Mouse (Mus musculus) hindbrain, postnatal 0 days (tissue): ENCODE measurements around the gene Vmn1r142. TPM values are rescaled to one million over a fixed set of nuclear protein-coding genes. Genes with fewer than 3 reads are reported as not detected.
"Not testable (repeated sequence)": the region's sequence is repeated elsewhere in the genome, so short reads cannot be mapped to it uniquely, and the experiment has no call there.

Experiments
- ATAC-seq: fragments of 200-750 bp; cut with Nextera tagmentation; 2 replicates; pipeline ENCODE4 v1.8.0; 2017; ENCODE audit warnings: mild to moderate bottlenecking, moderate TSS enrichment, moderate library complexity
- DNase-seq: peaks from one replicate; pipeline ENCODE4 v3.0.0-alpha.2; 2015; ENCODE audit warnings: low spot score
- H3K27ac ChIP-seq: fragments of 300-500 bp; sonication (generic); 2 replicates; pipeline ENCODE4 v1.5.1; 2014; ENCODE audit warnings: mild to moderate bottlenecking
- H3K27me3 ChIP-seq: fragments of 300-500 bp; sonication (generic); 2 replicates; pipeline ENCODE4 v1.6.1; 2014; ENCODE audit warnings: low read length, mixed read lengths; ENCODE audit not compliant: insufficient read depth
- H3K36me3 ChIP-seq: fragments of 300-500 bp; sonication (generic); 2 replicates; pipeline ENCODE4 v1.6.1; 2014; ENCODE audit warnings: low read length, mixed read lengths; ENCODE audit not compliant: insufficient read depth
- H3K4me1 ChIP-seq: fragments of 300-500 bp; sonication (generic); 2 replicates; pipeline ENCODE4 v1.6.1; 2014; ENCODE audit warnings: antibody characterized with exemption, low read length, mixed read lengths; ENCODE audit not compliant: insufficient read depth
- H3K4me2 ChIP-seq: fragments of 300-500 bp; sonication (generic); 2 replicates; pipeline ENCODE4 v1.6.1; 2014; ENCODE audit warnings: low read depth, mild to moderate bottlenecking, low read length, moderate library complexity, mixed read lengths
- H3K4me3 ChIP-seq: fragments of 300-500 bp; sonication (generic); 2 replicates; pipeline ENCODE4 v1.5.1; 2014; ENCODE audit warnings: low read length
- H3K9ac ChIP-seq: fragments of 300-500 bp; sonication (generic); replicated peaks from 2 replicates; pipeline ENCODE4 v1.6.1; 2014; ENCODE audit warnings: mild to moderate bottlenecking, low read length, moderate library complexity, mixed read lengths
- H3K9me3 ChIP-seq: fragments of 300-500 bp; sonication (generic); 2 replicates; pipeline ENCODE4 v1.6.1; 2016; ENCODE audit warnings: low read length, mixed read lengths
- WGBS: fragments of 180-500 bp; shearing (Covaris S2); extraction: QIAGEN DNeasy Blood & Tissue Kit; methylation state at CpG from one replicate; pipeline ENCODE4 v1.1.7; 2014; 5-methylcytosine and 5-hydroxymethylcytosine counted together
- polyA plus RNA-seq: library from polyadenylated mRNA; unstranded; fragments of >200 nt; fragmentation: Nextera tagmentation; extraction: Ambion mirVana; gene quantifications from 2 replicates; pipeline ENCODE4 v1.2.1, GENCODE M21; 2015
- total RNA-seq: library from RNA; depleted of rRNA; stranded (reverse); fragments of >200 nt; gene quantifications from 2 replicates; pipeline ENCODE4 v1.2.3, GENCODE M21; 2014; rRNA removed

The Vmn1r142 gene
- total RNA-seq (not detected in 2 replicates), polyA plus RNA-seq (not detected in 2 replicates)

DNA sequence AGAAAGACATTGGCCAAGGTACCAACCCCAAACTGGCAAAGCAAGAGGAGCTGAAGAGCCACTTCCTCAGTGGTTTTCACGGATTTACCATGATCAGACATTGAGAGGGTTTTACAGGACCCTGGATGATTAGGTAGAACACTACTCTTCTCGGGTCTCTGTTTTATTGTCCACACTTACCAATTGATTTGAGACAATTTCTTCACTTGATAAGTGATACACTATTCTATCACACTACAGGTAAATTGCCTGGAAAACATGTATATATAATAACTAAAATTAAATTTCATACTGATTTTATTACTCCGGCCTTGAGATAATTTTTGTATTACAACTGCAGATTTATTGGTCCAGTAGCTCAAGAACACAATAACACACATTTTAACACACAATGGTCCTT is at the start of gene Vmn1r142:
TSS of gene Vmn1r142 (minus strand) at position 101 of the 400 bp plus-strand sequence.
- WGBS, result no CpG with 5 or more reads among the region's 3 CpGs
- not testable (repeated sequence) for H3K27me3 ChIP-seq

DNA sequence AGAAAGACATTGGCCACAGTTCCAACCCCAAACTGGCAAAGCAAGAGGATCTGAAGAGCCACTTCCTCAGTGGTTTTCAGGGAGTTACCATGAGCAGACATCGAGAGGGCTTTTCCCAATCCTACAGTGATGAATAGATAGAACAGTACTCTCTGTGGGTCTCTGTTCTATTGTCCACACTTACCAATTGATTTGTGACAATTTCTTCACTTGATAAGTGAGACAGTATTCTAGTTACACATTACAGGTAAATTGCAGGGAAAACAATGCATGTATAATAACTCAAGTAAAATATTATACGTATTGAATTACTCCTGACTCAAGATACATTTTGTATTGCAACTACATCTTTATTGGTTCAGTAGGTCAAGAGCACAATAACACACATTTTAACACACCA is 37.3 kb upstream of the Vmn1r142 start, which contains the start of gene Gm8653:
TSS of gene Gm8653 (minus strand) at position 101 of the 400 bp plus-strand sequence.
- not testable (repeated sequence) for H3K27me3 ChIP-seq, H3K4me1 ChIP-seq, H3K9me3 ChIP-seq, ATAC-seq, H3K4me3 ChIP-seq, DNase-seq, H3K4me2 ChIP-seq, H3K27ac ChIP-seq, H3K9ac ChIP-seq, H3K36me3 ChIP-seq
- WGBS, result no CpG with 5 or more reads among the region's 2 CpGs

More for the DNA sequence above, at the start of gene Vmn1r142:
- H3K4me2 ChIP-seq, DNase-seq, H3K9ac ChIP-seq, H3K4me1 ChIP-seq, H3K4me3 ChIP-seq, H3K9me3 ChIP-seq, H3K27ac ChIP-seq, ATAC-seq, H3K36me3 ChIP-seq: not testable (repeated sequence)

DNA sequence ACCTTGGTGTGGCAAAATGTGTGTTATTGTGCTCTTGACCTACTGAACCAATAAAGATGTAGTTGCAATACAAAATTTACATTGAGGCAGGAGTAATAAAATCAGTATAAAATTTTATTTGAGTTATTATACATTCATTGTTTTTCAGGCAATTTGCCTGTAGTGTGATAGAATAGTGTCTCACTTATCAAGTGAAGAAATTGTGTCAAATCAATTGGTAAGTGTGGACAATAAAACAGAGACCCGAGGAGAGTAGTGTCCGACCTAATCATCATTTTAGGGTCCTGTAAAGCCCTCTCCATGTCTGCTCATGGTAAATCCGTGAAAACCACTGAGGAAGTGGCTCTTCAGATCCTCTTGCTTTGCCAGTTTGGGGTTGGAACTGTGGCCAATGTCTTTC is 25.2 kb upstream of the Vmn1r142 start, which contains the start of gene Vmn1r143:
TSS of gene Vmn1r143 (plus strand) at position 301 of the 400 bp plus-strand sequence.
- not testable (repeated sequence) for H3K4me1 ChIP-seq, ATAC-seq, H3K36me3 ChIP-seq, H3K27ac ChIP-seq, H3K9ac ChIP-seq, H3K9me3 ChIP-seq, H3K4me2 ChIP-seq, DNase-seq, H3K27me3 ChIP-seq, H3K4me3 ChIP-seq
- WGBS, result no CpG with 5 or more reads among the region's 3 CpGs

- not testable (repeated sequence) for ATAC-seq, H3K4me3 ChIP-seq, H3K27ac ChIP-seq, H3K9ac ChIP-seq, DNase-seq, H3K4me1 ChIP-seq, H3K9me3 ChIP-seq, H3K27me3 ChIP-seq, H3K4me2 ChIP-seq, H3K36me3 ChIP-seq
- no CpG with 5 or more reads among the region's 5 CpGs for WGBS
Observed at GRCm38 (mm10) chr7:22134641-22135040, 29.2 kb downstream of the Vmn1r142 start, which contains the start of gene Gm10666. Gm10666 (minus strand) TSS chr7:22134741.

GRCm38 (mm10) chr7:22118145-22118544 is 45.7 kb downstream of the Vmn1r142 start, which contains the start of gene Gm16451:
Gm16451 (minus strand) TSS chr7:22118245.
- H3K4me2 ChIP-seq, H3K27ac ChIP-seq, H3K4me1 ChIP-seq, H3K4me3 ChIP-seq, ATAC-seq, H3K9ac ChIP-seq, H3K9me3 ChIP-seq, H3K27me3 ChIP-seq, H3K36me3 ChIP-seq, DNase-seq: not testable (repeated sequence)
- WGBS, result no CpG with 5 or more reads among the region's 2 CpGs

Other genes with a start within 250 kb of the Vmn1r142 start
- not detected in 2 replicates for gene Gm5891, start 242.7 kb downstream of the Vmn1r142 start, total RNA-seq
- not detected in 2 replicates for gene Gm5891, start 242.7 kb downstream of the Vmn1r142 start, polyA plus RNA-seq
- gene Vmn1r137, start 169.4 kb downstream of the Vmn1r142 start, total RNA-seq, result not detected in 2 replicates
- not detected in 2 replicates for gene Vmn1r137, start 169.4 kb downstream of the Vmn1r142 start, polyA plus RNA-seq
- not detected in 2 replicates for gene Vmn1r138, start 135.1 kb downstream of the Vmn1r142 start, total RNA-seq
- not detected in 2 replicates for gene Vmn1r138, start 135.1 kb downstream of the Vmn1r142 start, polyA plus RNA-seq
- gene Gm6176, start 107.7 kb downstream of the Vmn1r142 start, total RNA-seq, result not detected in 2 replicates
- not detected in 2 replicates for gene Gm6176, start 107.7 kb downstream of the Vmn1r142 start, polyA plus RNA-seq
- gene Vmn1r139, start 95.0 kb downstream of the Vmn1r142 start, total RNA-seq, result not detected in 2 replicates
- not detected in 2 replicates for gene Vmn1r139, start 95.0 kb downstream of the Vmn1r142 start, polyA plus RNA-seq
- not detected in 2 replicates for gene Gm16451, start 45.8 kb downstream of the Vmn1r142 start, total RNA-seq
- gene Gm16451, start 45.8 kb downstream of the Vmn1r142 start, polyA plus RNA-seq, result not detected in 2 replicates
- not detected in 2 replicates for gene Gm10666, start 29.3 kb downstream of the Vmn1r142 start, total RNA-seq
- gene Gm10666, start 29.3 kb downstream of the Vmn1r142 start, polyA plus RNA-seq, result not detected in 2 replicates
- not detected in 2 replicates for gene Vmn1r143, start 25.3 kb upstream of the Vmn1r142 start, total RNA-seq
- gene Vmn1r143, start 25.3 kb upstream of the Vmn1r142 start, polyA plus RNA-seq, result not detected in 2 replicates
- not detected in 2 replicates for gene Gm8653, start 37.2 kb upstream of the Vmn1r142 start, total RNA-seq
- gene Gm8653, start 37.2 kb upstream of the Vmn1r142 start, polyA plus RNA-seq, result not detected in 2 replicates
- not detected in 2 replicates for gene Gm8453, start 65.4 kb upstream of the Vmn1r142 start, total RNA-seq
- not detected in 2 replicates for gene Gm8453, start 65.4 kb upstream of the Vmn1r142 start, polyA plus RNA-seq
- not detected in 2 replicates for gene Gm4187, start 165.7 kb upstream of the Vmn1r142 start, total RNA-seq
- gene Gm4187, start 165.7 kb upstream of the Vmn1r142 start, polyA plus RNA-seq, result not detected in 2 replicates
- gene Gm8660, start 207.0 kb upstream of the Vmn1r142 start, total RNA-seq, result not detected in 2 replicates
- gene Gm8660, start 207.0 kb upstream of the Vmn1r142 start, polyA plus RNA-seq, result not detected in 2 replicates
- not detected in 2 replicates for gene Vmn1r148, start 249.5 kb upstream of the Vmn1r142 start, total RNA-seq
- gene Vmn1r148, start 249.5 kb upstream of the Vmn1r142 start, polyA plus RNA-seq, result not detected in 2 replicates